12 mouse cellular contexts compared by ENCODE assay signal in the genomic region with DNA sequence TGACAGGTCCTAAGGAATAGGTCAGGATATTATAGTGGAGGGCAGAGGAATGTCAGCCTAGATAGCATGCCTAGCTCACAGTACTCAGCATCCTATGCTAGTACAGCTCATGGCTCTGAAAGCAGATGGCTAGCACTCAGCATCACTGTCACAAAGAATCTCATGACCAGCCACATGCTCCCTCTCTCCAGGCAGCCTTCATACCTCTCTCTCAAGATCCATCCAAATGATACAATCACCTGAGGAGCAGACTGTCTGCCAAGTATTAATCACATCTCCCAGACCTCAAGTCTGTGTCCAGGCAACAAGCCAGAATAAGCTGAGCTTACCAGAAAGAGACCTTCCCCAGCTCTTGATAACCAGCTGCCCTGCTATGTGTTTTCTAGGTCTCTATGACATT.
"Had no signal": no experiment of that assay in that cellular context is flagged by ENCODE, and none has a peak within 500 bp of the region (broad histone marks: within the 10 kb centered on the region; RNA-seq: fewer than 3 reads in every experiment).

No protein-coding gene starts in this region.

- H3K4me2 ChIP-seq: limb, embryonic 15.5 days; liver, embryonic 12.5 days; lung, embryonic 14.5 days; midbrain, embryonic 15.5 days; neural tube, embryonic 13.5 days had no signal

- ATAC-seq: liver, embryonic 12.5 days; midbrain, embryonic 15.5 days had no signal

- DNase-seq: kidney, postnatal 25 days; lung, embryonic 14.5 days; lung, postnatal 10 days; lung, postnatal 4 days; right cerebral cortex, postnatal 25 days; thymus, postnatal 4 days had no signal

- H3K4me1 ChIP-seq: limb, embryonic 15.5 days; liver, embryonic 12.5 days; midbrain, embryonic 10.5 days; midbrain, embryonic 15.5 days; neural tube, embryonic 13.5 days had no signal

- H3K9ac ChIP-seq: limb, embryonic 15.5 days; liver, embryonic 12.5 days; lung, embryonic 14.5 days; midbrain, embryonic 15.5 days; neural tube, embryonic 13.5 days had no signal

- H3K27me3 ChIP-seq: limb, embryonic 15.5 days; liver, embryonic 12.5 days; midbrain, embryonic 15.5 days; neural tube, embryonic 13.5 days had no signal

- H3K27ac ChIP-seq: limb, embryonic 15.5 days; liver, embryonic 12.5 days; midbrain, embryonic 10.5 days; midbrain, embryonic 15.5 days; neural tube, embryonic 13.5 days; stomach, postnatal 0 days had no signal

- H3K4me3 ChIP-seq: limb, embryonic 15.5 days; liver, embryonic 12.5 days; midbrain, embryonic 10.5 days; midbrain, embryonic 15.5 days; neural tube, embryonic 13.5 days had no signal

- H3K9me3 ChIP-seq: limb, embryonic 15.5 days; liver, embryonic 12.5 days; midbrain, embryonic 10.5 days; midbrain, embryonic 15.5 days; neural tube, embryonic 13.5 days had no signal

- H3K36me3 ChIP-seq: limb, embryonic 15.5 days; liver, embryonic 12.5 days; midbrain, embryonic 10.5 days; midbrain, embryonic 15.5 days; neural tube, embryonic 13.5 days had no signal
